Mouse (Mus musculus) spleen, embryonic (tissue): Measurements from ENCODE around the gene Atp8a1.

Experiments
- CTCF ChIA-PET: fragments of 350-600 bp; sonication (Branson Sonifier 250); formaldehyde crosslinking; loops from one replicate; lab custom pipeline; 2022; lab: Charles Lee

The Atp8a1 gene

GRCm38 (mm10) chr5:67634339-67634738 lies 212.9 kb downstream of the Atp8a1 start:
- CTCF ChIA-PET, result no interaction called here

- CTCF ChIA-PET, result no interaction called here
These were observed 213.4 kb downstream of the Atp8a1 start for GRCm38 (mm10) chr5:67633831-67634268.

- CTCF ChIA-PET, result no interaction called here
These were observed 214.0 kb downstream of the Atp8a1 start for GRCm38 (mm10) chr5:67633138-67633782.

DNA sequence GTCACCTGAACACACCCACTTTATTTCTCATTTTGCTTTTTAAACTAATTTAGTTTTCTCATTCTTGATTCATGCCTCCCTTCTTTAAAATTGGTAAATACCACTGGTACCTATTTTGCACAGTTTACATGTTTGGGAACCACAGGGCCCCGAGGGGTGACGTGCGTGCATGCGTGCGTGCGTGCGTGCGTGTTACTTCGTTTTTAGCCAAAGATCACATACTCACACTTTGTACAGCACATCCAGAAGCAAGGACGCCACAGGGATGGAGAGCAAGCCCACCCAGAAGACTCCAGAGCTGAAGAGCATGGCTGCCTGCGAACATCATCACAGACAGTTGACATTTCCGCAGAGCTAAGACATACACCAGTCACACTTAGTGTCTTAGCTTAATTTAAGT lies 216.0 kb downstream of the Atp8a1 start:
- CTCF ChIA-PET, result no interaction called here

GRCm38 (mm10) chr5:67629861-67630260 lies 217.4 kb downstream of the Atp8a1 start:
- CTCF ChIA-PET, result interaction anchor here (0.7 kb wide), 1 partner anchor 9 kb away, joined by 3 read pairs; no protein-coding TSS in a partner anchor

DNA sequence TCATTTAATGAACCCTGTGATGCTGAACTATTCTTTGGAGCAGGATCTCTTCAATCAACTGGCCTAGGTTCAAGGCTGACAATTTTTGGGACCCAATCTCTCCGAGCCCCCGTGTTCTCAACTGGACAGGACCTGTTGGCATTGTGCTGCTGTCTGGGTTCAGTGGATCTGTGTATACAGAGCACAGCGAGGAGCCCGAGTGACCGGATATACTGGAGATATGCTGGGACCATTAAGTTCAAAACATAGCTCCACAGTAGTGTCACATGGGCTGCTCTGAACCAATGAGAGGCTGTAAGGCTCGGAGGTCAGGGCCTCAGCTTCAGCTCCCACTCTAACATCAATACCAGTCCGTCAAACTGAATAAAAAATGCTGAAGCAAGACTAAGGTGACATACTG lies 217.8 kb downstream of the Atp8a1 start:
- CTCF ChIA-PET, result no interaction called here

DNA sequence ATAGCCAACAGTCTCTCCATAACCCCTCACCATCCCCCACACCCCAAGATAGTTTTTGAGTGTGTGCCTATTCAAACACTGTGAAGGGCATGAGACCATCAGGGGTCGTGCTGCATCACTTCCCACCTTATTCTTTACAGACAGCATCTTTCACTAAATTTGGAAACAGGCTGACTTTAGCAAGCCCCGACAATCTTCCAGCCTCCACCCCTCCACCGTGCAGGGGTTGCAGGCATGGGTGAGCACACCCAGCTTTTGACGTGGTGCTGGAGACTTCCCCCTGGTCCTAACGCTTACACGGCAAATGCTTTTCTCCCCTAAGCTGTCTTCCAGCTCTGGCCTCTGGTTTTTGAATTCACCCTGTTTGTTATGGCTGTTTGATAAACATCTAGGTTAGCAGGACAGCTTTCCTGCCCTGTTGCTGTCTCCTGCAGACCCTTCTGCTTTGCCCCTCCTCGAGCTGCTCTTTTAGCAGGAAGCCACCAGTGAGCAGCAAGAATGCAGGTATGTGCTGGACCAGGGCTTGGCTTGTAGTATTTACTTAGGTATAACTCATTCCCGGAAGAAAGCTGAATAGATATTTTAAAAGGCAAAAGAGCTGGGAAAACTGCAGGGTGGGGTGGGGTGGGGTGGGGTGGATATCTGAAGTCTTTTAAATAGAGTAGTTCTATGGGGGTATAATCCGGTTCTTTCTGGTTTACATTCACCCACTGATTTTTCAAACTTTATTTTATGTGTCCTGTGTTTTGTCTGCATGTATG lies 218.9 kb downstream of the Atp8a1 start:
- CTCF ChIA-PET, result interaction anchor here (0.5 kb wide), 1 partner anchor 385 kb away, joined by 3 read pairs; no protein-coding TSS in a partner anchor

GRCm38 (mm10) chr5:67621230-67621629 lies 226.0 kb downstream of the Atp8a1 start:
- CTCF ChIA-PET, result no interaction called here

- CTCF ChIA-PET, result no interaction called here
These were observed 237.8 kb downstream of the Atp8a1 start for GRCm38 (mm10) chr5:67609520-67609837.

GRCm38 (mm10) chr5:67608674-67609519 lies 238.3 kb downstream of the Atp8a1 start:
- CTCF ChIA-PET, result no interaction called here

DNA sequence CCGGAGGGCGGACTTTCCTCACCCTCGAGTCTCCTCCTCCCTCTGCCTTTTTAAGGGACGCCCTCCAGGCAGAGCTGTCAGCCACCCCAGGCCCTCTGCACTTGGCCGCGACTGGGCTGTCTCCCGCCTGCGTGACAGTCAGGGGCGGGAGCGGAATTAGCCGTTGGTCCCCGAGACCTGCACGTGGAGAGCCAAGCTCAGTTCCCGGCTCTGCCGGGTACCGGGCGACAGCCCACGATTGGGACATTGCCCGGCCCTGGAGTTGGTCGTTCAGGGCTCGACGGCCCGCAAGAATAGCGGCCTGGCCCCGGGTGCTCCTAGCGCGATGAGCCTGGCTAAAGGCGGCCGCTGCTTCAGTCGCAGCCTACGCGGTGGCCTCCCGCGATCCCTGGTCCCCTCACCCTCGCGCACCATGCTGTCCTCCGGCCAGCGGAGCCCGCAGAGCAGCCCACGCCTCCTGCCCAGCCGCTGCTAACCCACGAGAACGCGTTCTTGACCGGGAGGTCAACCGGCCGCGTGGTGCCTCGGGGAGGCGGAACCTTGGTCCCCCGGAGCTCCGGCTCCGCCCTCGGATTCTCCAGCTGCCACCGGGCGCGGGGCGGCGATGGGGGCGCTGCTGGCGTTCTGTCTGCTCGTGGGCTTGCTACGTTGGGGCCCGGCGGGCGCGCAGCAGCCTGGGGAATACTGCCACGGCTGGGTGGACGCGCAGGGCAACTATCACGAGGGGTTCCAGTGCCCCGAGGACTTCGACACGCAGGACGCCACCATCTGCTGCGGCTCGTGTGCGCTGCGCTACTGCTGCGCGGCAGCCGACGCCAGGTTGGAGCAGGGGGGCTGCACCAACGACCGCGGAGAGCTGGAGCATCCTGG lies 239.2 kb downstream of the Atp8a1 start, which contains the start of gene Shisa3:
Shisa3 (plus strand) TSS at position 79 of the 870 bp plus-strand sequence.
- CTCF ChIA-PET, result interaction anchor here (0.6 kb wide), 1 partner anchor 558 kb away, joined by 5 read pairs; no protein-coding TSS in a partner anchor

- CTCF ChIA-PET, result interaction anchor here (0.5 kb wide), 1 partner anchor 445 kb away, joined by 3 read pairs; no protein-coding TSS in a partner anchor
These were observed 240.1 kb downstream of the Atp8a1 start for GRCm38 (mm10) chr5:67606916-67607803.

DNA sequence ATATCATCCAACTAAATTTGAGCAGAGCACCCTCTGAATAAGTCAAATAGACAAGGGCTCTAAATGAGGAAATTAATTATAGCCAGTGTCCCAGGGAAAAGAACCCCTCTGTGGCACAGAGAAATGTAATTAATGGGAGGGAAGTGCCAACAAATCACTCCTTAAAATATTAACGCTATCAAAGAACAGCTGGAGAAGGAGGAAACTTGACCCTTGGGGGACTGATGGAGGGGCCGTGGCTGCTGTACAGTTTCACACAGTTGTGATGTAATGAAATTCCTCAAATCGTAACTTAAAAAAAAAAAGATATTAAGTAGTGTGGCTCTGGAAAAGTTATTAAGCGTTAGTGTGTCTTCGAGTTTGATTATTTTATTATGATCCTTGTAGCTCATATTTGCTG lies 241.3 kb downstream of the Atp8a1 start:
- CTCF ChIA-PET, result interaction anchor here (0.7 kb wide), 1 partner anchor 304 kb away, joined by 3 read pairs; no protein-coding TSS in a partner anchor

DNA sequence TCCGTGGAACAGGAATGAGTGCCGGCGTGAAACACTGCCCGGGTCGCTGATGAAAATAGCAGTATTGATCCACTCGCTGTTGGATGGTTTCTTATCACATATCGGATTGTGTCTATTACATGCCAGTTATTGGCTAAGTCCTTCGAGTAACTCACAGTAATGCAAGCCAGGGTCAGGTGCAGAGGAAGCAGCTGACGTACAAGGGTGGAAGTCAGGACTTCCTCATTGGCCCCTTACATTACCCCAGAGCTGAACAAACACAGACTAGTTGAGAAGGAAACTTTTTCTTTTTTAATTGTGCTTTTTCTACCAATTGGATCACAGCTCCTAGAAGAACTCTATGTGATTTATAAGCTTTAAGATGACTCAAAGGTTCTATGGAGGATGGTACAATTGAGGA lies 247.3 kb downstream of the Atp8a1 start:
- CTCF ChIA-PET, result no interaction called here

- CTCF ChIA-PET, result no interaction called here
These were observed 251.6 kb downstream of the Atp8a1 start for GRCm38 (mm10) chr5:67595629-67596028.

GRCm38 (mm10) chr5:67595070-67595469 lies 252.2 kb downstream of the Atp8a1 start:
- CTCF ChIA-PET, result no interaction called here

GRCm38 (mm10) chr5:67579725-67580633 lies 267.3 kb downstream of the Atp8a1 start:
- CTCF ChIA-PET, result no interaction called here

DNA sequence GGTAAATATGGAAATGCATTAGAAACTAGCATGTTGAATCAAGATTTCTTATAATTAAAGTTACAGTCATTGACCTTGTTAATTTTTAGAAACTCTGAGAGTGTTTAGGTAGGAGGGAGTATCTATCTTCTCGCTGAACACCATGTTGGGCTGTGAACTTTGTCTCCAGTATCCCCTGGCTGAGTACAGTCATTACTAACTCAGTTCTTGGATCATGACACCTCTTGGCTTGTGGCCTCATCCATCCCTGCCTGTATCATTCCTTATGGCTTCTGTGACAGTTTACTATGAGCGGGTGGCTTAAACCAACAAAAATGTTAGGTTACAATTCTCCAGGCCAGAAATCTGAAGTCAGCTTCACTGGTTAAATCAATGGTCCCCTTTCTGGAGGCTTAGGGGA lies 271.5 kb downstream of the Atp8a1 start:
- CTCF ChIA-PET, result no interaction called here

DNA sequence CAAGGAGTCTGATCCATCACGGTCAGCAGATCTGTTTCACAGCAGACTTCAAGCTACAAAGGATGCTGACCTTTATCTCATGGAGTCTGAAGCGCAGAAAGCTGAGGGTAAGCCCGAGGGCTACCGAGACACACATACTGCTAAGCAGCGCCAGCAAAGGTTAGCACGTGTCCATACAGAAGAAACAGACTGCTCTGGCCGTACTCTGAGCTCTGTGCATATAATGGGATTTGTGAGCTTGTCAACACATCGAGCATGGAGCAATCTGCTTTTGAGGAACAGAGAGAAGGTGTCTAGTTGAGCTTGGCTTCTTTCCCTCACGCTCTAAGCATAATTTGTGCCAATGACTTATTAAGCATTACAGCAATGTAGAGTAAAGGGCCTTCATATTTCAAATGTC lies 273.2 kb downstream of the Atp8a1 start:
- CTCF ChIA-PET, result no interaction called here
